Mouse (Mus musculus) cerebellum, adult 2 months (tissue): ENCODE measurements at regions not wholly inside any gene's neighbourhood (a gene's known extent, or its start where the extent isn't known, plus 50 kb on each side); places are given as distances from the start of the nearest gene placed in this dataset.

Experiments
- DNase-seq, 2 experiments: peaks; one replicate each; pipeline ENCODE4 v3.0.0; 2021
- H3K27ac ChIP-seq: fragments of 200-500 bp; 2 replicates; pipeline ENCODE4 v1.5.1; 2012; ENCODE audit warnings: low read length, control low read depth, inconsistent platforms; ENCODE audit not compliant: insufficient read depth
- H3K27me3 ChIP-seq: fragments of 200-500 bp; 2 replicates; pipeline ENCODE4 v1.6.1; 2012; ENCODE audit warnings: inconsistent platforms, mild to moderate bottlenecking, low read length, moderate library complexity; ENCODE audit not compliant: control insufficient read depth, insufficient read depth
- H3K4me1 ChIP-seq: fragments of 200-500 bp; 2 replicates; pipeline ENCODE4 v1.6.1; 2011; ENCODE audit warnings: low read length; ENCODE audit not compliant: control insufficient read depth, insufficient read depth
- H3K4me3 ChIP-seq: fragments of 200-500 bp; replicated peaks from 2 replicates; pipeline ENCODE3; 2011; ENCODE audit warnings: mild to moderate bottlenecking, low read depth, low read length, control low read depth; ENCODE audit not compliant: insufficient read depth
- CTCF ChIP-seq: fragments of 200-500 bp; IDR thresholded peaks from 2 replicates; pipeline ENCODE4 v1.5.1; 2011; ENCODE audit warnings: low read depth, mild to moderate bottlenecking, control low read depth, low read length, moderate library complexity, borderline replicate concordance; ENCODE audit not compliant: insufficient read depth
- POLR2A ChIP-seq: fragments of 200-500 bp; IDR thresholded peaks from 2 replicates; pipeline ENCODE4 v1.6.1; 2011; ENCODE audit warnings: low read length, control low read depth, borderline replicate concordance; ENCODE audit not compliant: insufficient read depth
- WGBS: fragments of 180-500 bp; shearing (Covaris S2); methylation state at CpG from one replicate; pipeline ENCODE4 v1.1.7; 2018; 5-methylcytosine and 5-hydroxymethylcytosine counted together

DNA sequence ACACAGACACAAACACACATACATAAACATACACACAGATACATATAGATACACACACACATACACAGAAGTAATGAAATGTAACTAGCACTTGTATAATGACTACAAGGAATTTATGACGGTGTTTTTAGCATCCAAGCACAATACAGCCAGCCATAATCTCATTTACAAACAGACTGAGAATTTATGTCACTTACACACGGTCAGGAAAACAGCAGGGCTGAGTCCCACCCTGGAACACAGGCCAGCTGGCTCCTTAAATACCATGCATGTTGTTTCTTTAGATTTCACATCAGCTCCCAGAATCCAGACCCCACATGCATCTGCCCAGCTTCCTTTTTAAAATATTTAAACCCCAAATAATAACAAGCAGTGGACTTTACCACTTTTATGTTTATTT is 123.1 kb upstream of the Clnk start:
- Histone ChIP-seq H3K4me3 (no peak overlapping the region), H3K4me1 (no peaks in the 10 kb centered on the region), H3K27me3 (no peaks in the 10 kb centered on the region; the same call in 1 of the 2 replicates), H3K27ac (no peak overlapping the region)
- DNase-seq: no peak
- WGBS: 81% methylated on average over 2 of the region's 2 CpGs
- TF ChIP-seq POLR2A (no peak), CTCF (no peak)

DNA sequence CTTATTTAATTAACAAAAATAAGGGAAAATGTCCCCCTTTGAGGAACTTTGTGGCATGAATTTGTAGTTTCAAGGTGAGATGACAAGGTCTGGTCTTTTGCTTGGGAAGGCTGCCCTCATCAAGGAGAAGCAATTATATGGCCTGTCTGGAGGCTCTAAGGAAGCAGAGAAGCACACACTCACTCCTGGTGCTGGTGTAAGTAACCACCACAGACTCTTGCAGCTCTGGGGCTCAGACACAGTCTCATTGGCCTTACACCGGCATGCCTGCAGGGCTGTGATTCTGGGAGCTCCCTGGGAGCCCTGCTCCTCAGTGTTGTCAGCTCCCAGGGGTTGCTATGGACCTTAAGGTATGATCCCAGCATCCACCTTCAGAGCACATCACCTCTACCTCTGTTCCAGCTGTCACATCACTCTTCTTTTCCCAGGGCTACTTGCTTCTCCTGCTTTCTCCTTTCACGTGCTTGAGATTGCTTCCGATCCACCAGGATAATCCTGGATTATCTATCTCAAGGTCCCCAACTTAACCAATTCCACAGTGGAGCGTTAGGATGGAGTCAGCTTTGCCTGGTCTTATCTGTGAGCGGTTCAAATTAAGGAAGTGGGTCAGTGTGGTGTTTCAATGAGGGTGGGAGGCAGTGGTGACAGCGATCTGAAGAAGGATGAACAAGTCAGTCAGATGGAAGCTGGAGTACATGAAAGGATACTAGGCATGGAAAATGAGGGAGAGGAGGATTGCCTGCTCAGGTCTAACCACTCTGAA is 96.0 kb upstream of the Clnk start:
- no peak for DNase-seq
- Histone ChIP-seq H3K27ac (no peak overlapping the region), H3K4me1 (no peaks in the 10 kb centered on the region), H3K27me3 (no peaks in the 10 kb centered on the region), H3K4me3 (no peak overlapping the region)
- 92% methylated on average over 6 of the region's 6 CpGs for WGBS
- TF ChIP-seq POLR2A (no peak), CTCF (no peak)

DNA sequence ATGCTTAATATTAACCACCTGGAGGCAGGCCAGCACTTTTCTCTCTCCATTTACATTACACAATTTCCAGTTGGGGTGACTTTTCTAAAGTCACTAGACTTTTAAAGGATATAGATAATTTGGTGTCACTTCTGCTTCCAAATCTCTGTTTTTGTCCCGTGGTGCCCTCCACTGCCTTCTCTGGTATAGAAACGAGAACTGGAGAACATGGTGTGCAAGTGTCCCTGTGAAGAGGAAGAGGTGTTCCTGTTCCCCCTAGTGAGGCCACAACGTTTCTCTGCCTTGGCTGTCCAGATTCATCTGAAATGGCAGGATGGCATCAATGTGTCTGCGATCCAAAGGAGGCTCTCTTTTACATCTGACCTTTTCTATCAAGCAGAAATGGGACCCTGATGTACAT is 93.9 kb upstream of the Clnk start:
- no peaks in the 10 kb centered on the region for H3K4me1 ChIP-seq
- H3K27ac ChIP-seq: no peak overlapping the region
- DNase-seq: no peak
- 74% methylated on average over 4 of the region's 4 CpGs for WGBS
- H3K27me3 ChIP-seq: no peaks in the 10 kb centered on the region
- no peak overlapping the region for H3K4me3 ChIP-seq
- TF ChIP-seq POLR2A: no peak
- no peak for TF ChIP-seq CTCF

DNA sequence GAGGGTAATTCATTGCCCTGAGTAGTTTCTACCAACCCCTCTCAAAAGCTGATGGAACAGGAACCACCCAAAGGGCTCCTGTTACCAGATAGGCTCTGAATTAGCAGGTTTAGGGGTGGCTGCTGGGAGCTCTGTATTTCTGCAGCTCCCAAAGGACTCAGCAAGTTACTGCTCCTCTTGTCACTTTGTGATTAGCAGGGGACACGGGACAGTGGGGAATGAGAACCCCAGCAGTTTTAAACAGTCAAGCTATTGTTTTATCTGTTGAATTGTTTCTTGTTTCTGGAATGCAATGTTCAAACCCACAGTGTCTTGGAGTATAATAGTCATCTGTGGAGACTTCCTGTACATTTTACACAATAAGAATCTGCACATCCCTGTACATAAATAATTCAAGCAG is 90.4 kb upstream of the Clnk start:
- DNase-seq: no peak
- Histone ChIP-seq H3K27me3 (no peaks in the 10 kb centered on the region), H3K27ac (peak overlapping the region; percentile 15; the same call in 1 of the 2 replicates), H3K4me3 (no peak overlapping the region), H3K4me1 (no peaks in the 10 kb centered on the region)
- WGBS: 50% methylated on average over 1 of the region's 1 CpGs
- TF ChIP-seq POLR2A (no peak), CTCF (no peak)

DNA sequence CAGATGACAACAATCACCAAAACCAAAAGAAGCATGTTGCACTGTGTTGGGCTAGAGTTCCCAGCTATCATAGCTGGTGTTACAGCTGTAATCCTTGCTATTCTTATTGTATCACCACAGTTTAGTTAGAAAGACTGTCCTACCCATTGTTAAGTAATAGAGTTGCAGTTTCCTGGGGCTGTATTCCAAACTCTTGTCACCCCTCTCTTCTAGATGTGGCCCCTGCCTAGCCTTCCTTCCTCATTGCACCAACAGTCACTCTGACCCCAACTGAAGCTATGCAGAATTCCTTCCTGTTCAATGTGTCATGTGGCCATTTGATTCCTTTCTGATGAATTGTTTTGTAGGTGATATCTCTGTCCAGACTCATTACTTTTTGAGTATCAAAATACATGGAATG is 87.8 kb upstream of the Clnk start:
- Histone ChIP-seq H3K27ac (no peak overlapping the region), H3K4me1 (no peaks in the 10 kb centered on the region), H3K4me3 (no peak overlapping the region), H3K27me3 (no peaks in the 10 kb centered on the region)
- TF ChIP-seq CTCF (no peak), POLR2A (no peak)
- no peak for DNase-seq

DNA sequence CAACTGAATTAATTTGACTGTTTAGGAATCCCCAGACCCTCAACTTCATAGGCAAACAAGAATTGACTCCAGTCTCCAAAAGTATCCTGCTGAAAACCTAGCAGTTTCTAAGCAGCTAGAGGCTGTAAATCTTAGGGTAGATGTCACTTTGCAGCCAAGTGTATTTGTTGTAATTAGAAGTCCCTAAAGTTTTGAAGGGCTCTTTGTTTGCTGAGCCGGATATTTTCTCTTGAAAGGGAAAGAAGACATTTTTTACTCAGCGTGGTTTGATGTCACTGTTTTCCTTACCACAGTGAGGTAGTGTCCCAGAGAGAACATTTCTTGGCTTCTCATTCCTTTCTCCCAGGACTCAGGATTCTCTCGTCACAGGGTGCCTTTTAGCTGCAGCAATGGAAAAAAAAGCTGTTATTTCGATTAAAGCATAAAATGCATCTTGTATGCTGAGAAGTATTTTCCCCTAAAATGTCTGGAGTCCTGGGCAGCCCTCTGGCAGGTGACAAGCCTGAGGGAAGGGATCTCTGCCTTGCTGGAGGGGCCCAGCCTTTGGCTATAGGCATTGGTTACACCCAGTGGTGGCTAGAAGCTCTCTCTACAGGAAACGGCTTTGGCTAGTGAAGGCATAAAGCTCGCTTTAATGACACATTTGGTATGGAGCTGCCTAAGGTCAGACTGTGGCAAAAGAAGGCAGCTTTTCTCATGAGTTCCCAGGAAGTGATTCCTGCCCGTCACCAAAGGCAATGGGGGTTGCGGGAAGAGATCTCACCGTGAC is 74.1 kb upstream of the Clnk start:
- WGBS: 72% methylated on average over 9 of the region's 9 CpGs
- Histone ChIP-seq H3K4me1 (no peaks in the 10 kb centered on the region), H3K4me3 (no peak overlapping the region), H3K27ac (no peak overlapping the region), H3K27me3 (no peaks in the 10 kb centered on the region)
- no peak for DNase-seq
- TF ChIP-seq POLR2A (no peak), CTCF (no peak)

DNA sequence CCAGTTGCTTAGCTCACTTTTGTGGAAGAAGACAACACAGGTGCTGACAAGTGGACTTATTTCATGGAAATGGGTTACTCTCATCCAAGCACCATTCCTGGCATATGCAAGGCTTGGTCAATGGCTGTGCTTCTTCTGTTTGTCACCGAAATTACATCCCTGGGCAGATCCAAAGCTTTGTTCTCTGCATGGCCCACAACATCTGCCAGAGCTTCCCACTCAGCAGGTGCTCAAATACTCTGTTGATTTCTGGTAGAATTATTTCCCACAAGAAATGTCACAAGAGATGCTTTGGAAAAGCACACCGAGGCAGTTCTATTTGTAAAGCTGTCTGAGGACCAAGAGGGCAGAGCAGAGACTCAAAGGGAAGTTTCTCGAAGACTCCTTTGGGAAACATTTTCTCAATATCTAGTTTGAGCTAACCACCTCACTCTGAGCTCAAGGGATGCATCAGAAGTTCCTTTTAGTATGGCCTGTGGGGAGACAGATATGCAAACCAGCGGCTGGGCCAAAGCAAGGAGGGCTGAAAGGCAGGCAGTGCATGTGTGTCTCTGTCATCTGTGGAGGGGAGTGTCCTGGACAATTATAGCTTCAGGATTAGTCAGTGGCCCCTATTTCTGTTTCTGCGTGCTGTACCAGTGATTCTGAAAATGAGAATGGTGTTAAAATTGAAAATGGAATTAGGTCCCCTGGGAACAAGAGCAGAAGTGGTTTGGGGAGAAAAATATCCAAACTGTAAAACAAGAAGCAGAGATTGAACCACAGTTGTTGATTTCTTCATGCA is 69.5 kb upstream of the Clnk start:
- no peak for DNase-seq
- TF ChIP-seq CTCF (no peak), POLR2A (no peak)
- Histone ChIP-seq H3K27ac (no peak overlapping the region), H3K4me3 (no peak overlapping the region), H3K27me3 (no peaks in the 10 kb centered on the region), H3K4me1 (no peaks in the 10 kb centered on the region)
- 88% methylated on average over 5 of the region's 5 CpGs for WGBS
